Mouse (Mus musculus) yolk sac, embryonic 10.5 days (tissue): ENCODE data around the gene Trim62.

Experiments
- DNase-seq: peaks from one replicate; pipeline ENCODE4 v3.0.0-alpha.2; 2017; ENCODE audit warnings: low spot score

Trim62 gene

GRCm38 (mm10) chr4:128959676-128960075 lies 76.3 kb downstream of the Trim62 start:
- DNase-seq = no peak
